Mouse (Mus musculus): Measurements from ENCODE around the gene Hoxb5. TPM values are rescaled to one million over a fixed set of nuclear protein-coding genes. Genes with fewer than 3 reads are reported as not detected.

Hoxb5 gene
- total RNA-seq, 2 experiments from 2014 or later: 0.26 to 0.28 TPM

DNA sequence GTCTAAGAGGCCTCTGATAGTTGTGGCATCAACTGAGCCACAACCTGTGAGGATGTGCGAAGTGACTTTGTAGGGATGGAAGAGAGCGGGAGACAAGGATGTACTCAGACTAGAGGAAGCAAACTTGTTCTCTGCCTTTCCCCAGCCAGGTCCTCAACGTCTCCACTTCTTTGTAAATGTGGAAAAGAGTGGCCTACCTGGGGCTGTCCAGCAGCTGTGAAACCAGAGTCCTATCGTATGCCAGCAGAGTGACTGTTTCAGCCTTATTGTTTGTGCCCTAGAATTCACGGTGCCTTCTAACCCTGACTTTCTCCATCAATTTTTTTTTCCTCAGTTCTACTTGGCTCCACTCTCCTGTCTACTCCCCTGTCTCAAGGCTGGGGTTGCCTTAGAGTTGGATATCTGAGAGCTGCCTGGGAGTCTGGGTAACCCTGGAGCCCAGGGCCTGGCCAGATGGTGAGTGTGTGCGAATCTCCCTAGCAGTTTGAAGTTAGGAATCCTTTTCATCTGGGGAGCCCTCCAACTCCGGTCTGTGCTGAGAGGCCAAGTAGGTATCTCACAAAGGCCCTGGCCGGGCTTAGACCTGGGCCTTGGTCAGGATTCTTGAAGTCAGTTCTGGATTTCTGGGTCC lies 38.6 kb upstream of the Hoxb5 start:
- no peak for TF ChIP-seq CTCF (IDR thresholded peaks at IDR 0.05)
- intact Hi-C loops (cut with DNase I): no loop called here

DNA sequence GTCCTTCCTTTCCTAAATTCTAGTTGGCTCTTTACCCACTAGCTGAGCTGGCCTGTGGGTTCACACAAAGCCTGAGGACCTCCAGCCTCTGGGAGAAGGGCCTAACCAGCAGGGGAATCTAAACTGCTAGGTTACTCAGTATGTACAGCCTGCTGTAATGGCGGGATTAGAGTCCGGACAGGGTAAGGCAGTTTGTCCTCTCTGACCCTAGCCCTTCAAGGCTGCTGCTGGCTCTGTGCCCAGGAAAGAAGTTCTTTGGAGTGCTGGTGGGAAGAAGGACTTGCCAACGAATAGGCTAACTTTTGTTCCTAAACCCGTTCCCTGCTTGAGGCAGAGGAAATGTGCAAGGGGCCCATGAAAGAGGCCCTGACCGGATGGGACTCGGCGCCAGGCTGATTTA lies 37.2 kb upstream of the Hoxb5 start:
- no peak overlapping the region for H3K4me3 ChIP-seq
- no peak for TF ChIP-seq CTCF (IDR thresholded peaks at IDR 0.05)
- intact Hi-C loops (cut with DNase I): no loop called here
- no peak overlapping the region for H3K27ac ChIP-seq
- no peak for DNase-seq

More for the DNA sequence above, 38.6 kb upstream of the Hoxb5 start:
- Histone ChIP-seq H3K4me3 (no peak overlapping the region), H3K27ac (no peak overlapping the region)
- DNase-seq: no peak

DNA sequence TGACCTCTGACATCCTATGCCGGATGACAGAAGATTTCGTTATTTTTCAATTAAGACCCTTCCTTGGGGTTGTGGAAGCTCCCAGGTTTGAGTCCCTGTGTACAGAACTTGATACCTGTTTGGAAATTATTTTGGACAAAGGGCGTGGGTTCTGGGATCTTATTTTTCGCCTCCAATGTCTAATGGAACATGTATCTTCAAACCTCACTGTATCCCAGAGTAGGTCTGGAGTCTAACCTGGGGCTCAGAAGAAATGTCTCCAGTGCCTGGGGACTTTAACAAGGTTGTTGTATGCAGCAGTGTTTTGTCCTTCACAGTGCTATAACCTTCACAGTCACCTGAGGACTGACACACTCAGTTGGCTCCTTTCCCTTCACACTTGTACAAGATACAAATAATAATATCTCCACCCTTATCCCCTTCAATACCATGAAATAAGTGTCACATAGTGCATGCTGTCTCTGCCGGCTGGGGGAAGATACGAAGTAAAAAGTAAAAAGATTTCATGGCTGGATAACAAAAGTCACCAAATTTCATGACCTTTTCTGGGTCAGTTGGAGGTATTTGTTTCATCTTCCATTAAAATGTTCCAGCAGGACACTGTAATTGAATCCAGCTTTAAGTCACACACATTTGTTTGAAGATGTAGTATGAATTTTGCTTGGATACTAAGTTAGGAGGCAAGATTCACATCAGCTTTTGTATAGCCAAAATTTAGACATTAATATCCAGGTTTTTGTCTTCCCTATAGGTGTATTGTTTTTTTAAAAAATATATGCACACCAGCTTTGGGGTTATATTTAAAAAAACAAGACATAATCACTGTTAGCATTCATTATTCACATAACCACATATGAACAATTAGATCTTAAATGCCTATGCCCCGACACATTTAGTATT lies 35.9 kb upstream of the Hoxb5 start:
- no peak for DNase-seq
- intact Hi-C loops (cut with DNase I): no loop called here
- no peak overlapping the region for H3K27ac ChIP-seq
- no peak for TF ChIP-seq CTCF (IDR thresholded peaks at IDR 0.05)
- no peak overlapping the region for H3K4me3 ChIP-seq

DNA sequence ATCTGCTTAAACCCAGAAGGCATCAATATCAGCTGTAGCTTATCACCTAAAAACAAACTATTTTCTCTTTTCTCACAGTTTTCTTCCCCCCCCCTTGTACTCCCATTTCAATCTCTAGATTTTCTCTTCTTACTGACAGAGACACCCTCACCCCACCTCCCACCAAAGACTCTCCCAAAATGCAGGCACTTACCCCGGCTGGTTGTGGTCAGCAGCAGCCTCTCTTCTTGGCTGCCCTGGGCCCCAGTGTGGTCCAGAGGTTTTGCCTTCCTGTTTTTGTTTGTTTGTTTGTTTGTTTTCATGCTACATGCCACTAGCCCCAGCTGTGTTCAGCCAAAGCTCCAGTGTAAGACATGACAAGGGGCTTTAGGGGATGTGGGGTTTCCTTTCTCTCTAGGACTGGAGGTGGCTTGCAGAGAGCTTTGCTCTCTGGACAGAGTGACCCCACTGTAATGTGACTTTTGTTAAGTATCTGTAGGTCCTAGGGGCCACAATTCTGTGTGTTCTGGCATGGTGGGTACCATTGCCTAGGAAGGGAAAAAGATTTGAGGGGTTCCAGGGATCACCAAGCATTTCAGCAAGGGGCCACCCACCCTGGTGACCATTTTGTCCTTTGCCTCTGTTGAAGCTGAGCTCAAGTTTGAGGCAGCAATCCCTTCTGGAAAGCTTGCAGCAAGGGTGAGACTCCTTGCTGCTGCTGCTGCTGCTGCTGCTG lies 34.9 kb upstream of the Hoxb5 start:
- intact Hi-C loops (cut with DNase I): no loop called here
- no peak for TF ChIP-seq CTCF (IDR thresholded peaks at IDR 0.05)
- H3K27ac ChIP-seq: no peak overlapping the region
- H3K4me3 ChIP-seq: no peak overlapping the region
- no peak for DNase-seq

DNA sequence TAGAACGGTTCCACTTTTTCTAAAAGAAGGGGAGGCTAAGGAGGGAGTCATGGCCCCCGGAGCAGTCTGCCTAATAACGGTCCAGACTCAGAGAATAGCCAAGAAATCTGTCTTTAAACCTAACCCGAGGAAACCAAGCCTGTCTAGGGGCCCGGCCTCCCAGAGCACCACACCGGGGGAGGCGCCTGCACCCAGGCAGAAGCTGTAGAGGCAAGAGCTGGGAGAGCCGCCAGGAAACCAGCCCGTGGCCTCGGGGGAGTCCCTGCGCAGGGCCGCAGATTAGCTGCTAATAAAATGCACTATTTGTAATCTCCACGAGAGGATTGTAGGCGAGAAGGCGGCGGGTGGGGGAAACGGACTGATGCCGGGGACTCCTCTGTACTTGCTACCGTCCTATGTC lies 33.3 kb upstream of the Hoxb5 start:
- peak overlapping the region; percentile 6; the same call in 1 of the 2 replicates for H3K4me3 ChIP-seq
- no peak for TF ChIP-seq CTCF (IDR thresholded peaks at IDR 0.05)
- intact Hi-C loops (cut with DNase I): no loop called here
- no peak overlapping the region for H3K27ac ChIP-seq
- DNase-seq: peak; percentile 43

DNA sequence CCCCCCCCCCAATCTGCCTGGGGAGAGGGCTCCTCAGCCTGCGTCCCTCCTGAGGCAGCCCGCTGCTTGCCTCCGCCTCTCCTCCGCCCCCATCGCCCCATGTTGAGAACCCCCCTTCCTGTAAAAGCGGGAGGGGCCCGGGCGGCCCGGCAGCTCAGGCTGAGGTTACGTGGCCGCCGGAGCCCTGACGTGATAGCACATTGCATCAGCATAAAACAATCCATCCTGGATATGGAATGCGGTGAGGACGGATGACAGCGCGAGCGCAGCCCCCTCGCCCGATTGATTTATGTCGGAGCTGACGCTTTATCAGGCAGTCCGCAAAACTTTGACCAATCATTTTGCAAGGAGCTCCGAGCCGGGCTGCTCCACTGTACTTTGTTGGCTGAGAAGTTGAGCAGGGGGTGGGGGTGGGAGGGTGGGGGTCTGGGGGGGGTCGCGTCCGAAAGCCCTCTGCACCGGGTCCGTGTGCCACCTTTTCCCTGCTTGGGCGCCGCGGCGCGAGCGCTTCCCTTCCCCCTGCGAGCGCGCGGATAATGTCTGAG lies 32.1 kb upstream of the Hoxb5 start, which contains the start of gene Hoxb9:
TSS of gene Hoxb9 (plus strand) at position 462 of the 545 bp plus-strand sequence.
- no peak for TF ChIP-seq CTCF (IDR thresholded peaks at IDR 0.05)
- Histone ChIP-seq H3K4me3 (peak within 1 kb of the TSS; percentile 72), H3K27ac (no peak within 1 kb of the TSS)
- intact Hi-C loops (cut with DNase I): no loop called here
- DNase-seq: no peak

DNA sequence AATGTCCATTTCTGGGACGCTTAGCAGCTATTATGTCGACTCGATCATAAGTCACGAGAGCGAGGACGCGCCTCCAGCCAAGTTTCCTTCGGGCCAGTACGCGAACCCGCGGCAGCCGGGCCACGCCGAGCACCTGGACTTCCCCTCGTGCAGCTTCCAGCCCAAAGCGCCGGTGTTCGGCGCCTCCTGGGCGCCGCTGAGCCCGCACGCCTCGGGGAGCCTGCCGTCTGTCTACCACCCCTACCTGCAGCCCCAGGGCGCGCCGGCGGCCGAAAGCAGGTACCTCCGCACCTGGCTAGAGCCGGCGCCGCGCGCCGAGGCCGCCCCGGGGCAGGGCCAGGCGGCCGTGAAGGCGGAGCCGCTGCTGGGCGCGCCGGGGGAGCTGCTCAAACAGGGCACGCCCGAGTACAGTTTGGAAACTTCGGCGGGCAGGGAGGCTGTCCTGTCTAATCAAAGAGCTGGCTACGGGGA lies 31.6 kb upstream of the Hoxb5 start:
- intact Hi-C loops (cut with DNase I): no loop called here
- Histone ChIP-seq H3K4me3 (peak overlapping the region; percentile 72), H3K27ac (no peak overlapping the region)
- no peak for TF ChIP-seq CTCF (IDR thresholded peaks at IDR 0.05)
- DNase-seq: no peak

DNA sequence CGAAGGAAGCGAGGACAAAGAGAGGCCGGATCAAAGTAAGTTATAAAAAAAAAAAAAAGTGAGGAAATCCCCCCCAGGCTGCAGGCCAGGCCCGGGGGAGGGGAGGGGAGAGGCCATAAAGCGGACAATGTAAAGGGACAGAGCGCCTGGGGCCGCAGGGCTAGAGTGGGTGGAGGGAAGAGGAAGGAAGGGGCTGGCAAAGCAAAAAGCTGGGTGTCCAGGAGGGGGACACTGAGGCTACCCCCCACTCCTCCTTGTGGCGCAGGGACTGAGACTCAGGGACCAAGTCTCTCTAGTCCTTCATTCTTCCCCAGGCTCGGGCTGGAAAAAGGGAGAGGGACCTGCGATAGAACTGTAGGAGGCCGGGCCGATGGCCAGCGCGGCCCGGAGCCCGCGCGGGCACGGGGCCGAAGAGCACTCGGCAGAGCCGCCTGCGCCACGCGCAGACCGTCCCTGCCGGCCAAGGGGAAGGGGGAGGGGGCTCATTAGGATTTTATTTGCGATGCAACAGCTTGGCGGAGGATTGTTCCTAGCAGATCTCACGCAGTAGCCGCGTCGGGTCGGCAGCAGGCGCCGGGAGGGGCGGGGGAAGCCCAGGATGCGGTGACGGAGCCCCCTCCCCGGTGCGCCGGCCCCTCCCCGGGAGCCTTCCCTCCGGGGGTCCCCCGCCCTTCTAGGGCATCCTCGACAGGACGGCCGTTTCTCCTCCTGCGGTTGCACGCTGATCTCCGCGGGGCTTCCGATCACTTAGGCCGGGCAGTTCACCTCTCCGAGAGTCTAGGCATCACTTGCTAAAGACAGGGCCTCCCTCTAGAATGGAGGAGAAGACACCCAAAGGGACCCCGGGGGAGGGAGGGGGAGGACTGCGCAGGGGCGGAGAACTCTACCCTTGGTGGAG lies 30.9 kb upstream of the Hoxb5 start:
- Histone ChIP-seq H3K27ac (no peak overlapping the region), H3K4me3 (peak overlapping the region; percentile 72)
- TF ChIP-seq CTCF (IDR thresholded peaks at IDR 0.05): no peak
- DNase-seq: no peak
- intact Hi-C loops (cut with DNase I): no loop called here

DNA sequence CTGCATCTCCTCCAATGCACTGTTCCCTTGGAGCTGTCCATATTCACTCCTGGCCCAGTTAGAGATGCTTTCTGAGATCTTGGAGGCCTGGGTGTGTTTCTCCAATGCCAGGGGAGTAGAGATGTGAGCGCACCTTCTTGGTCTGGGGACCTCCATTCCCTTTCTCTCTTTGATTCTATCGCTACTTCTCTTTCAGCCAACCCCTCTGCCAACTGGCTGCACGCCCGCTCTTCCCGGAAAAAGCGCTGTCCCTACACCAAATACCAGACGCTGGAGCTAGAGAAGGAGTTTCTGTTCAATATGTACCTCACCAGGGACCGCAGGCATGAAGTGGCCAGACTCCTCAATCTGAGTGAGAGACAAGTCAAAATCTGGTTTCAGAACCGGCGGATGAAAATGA lies 28.7 kb upstream of the Hoxb5 start:
- TF ChIP-seq CTCF (IDR thresholded peaks at IDR 0.05): no peak
- Histone ChIP-seq H3K27ac (no peak overlapping the region), H3K4me3 (no peak overlapping the region)
- DNase-seq: no peak
- intact Hi-C loops (cut with DNase I): no loop called here

DNA sequence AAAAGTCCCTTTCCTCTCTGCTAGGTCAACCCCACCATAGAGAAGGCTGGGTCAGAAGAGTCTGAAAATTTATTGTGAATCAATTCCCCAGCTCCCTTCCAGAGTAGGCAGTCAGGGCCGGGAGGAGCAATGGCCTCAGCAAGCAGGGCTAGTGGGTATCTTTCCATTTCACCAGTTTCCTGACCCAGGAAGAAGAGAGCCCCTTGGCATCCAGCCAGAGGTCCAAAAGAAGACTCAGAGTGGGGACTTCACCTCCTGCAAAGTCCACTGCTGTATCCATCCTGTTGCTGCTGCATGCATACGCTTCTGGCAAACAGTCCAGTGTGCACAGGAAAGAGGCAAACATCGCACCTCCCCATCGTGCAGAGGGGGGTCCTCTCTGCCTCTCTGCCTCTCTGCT lies 27.2 kb upstream of the Hoxb5 start:
- Histone ChIP-seq H3K4me3 (no peak overlapping the region), H3K27ac (no peak overlapping the region)
- no peak for TF ChIP-seq CTCF (IDR thresholded peaks at IDR 0.05)
- intact Hi-C loops (cut with DNase I): no loop called here
- DNase-seq: no peak

DNA sequence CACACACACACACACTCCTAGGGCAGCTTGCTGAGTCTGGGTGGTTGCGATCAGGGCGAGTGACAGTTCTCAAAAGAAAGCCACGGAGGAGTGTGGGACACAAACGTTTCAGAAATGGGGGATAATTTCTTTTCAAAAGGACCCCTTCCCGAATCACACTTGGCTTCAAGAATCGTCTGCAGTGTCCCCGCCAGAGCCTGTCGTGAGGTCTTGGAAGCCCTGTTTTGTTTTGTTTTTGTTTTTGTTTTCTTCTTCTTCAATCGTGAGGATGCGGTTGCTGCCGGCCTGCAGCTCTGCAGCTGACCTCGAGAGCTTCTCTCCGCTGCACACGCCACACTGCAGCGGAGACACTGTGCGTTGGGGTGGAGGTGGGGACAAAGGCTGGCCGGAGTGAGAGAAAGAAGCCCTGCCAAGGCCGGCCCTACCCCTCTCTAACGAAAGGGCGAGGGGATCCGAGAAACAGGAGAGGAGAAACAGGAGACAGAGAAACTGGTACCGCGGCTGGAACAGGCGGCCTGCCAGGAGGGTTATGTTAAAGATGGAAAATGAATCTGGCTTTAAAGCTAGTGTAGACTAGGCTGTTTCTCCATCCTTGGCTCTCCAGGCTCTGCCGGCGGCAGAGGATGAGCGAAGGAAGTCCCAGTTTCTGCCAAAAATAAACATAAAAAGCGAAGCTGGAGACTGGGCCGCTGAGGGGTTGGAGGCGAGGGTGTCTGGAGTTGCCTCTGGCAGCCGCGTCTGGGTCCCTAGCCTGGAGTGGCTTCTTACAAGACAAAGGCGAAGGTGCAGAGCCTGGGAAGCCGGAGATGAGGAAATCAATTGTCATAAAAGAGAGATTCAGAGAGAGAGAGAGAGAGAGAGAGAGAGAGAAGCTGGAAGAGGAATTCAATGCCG lies 25.7 kb upstream of the Hoxb5 start:
- Histone ChIP-seq H3K4me3 (peak overlapping the region; percentile 10), H3K27ac (no peak overlapping the region)
- intact Hi-C loops (cut with DNase I): loop anchor here (1.0 to 2.0 kb wide), 3 partner anchors 259 to 343 kb away; no protein-coding TSS in a partner anchor
- TF ChIP-seq CTCF (IDR thresholded peaks at IDR 0.05): no peak
- no peak for DNase-seq
